Mouse (Mus musculus) lung, adult 2 months (tissue): ENCODE measurements around the gene Orm2.

Experiments
- CTCF ChIP-seq: fragments of 200-500 bp; IDR thresholded peaks from 2 replicates; pipeline ENCODE4 v1.5.1; 2011; ENCODE audit warnings: mild to moderate bottlenecking, low read length, control low read depth; ENCODE audit not compliant: insufficient read depth
- POLR2A ChIP-seq: fragments of 200-500 bp; IDR thresholded peaks from 2 replicates; pipeline ENCODE4 v1.6.1; 2011; ENCODE audit warnings: low read depth, mild to moderate bottlenecking, control low read depth, low read length, borderline replicate concordance; ENCODE audit errors: extremely low read depth

GRCm38 (mm10) chr4:63314063-63314462 lies 48.2 kb upstream of the Orm2 start:
- no peak for TF ChIP-seq CTCF
- TF ChIP-seq POLR2A: no peak
